Mouse (Mus musculus) adrenal gland, adult (tissue): ENCODE data around the gene Myo18a.
A peak's percentile ranks its signal among the peaks of the same experiment; 100 is the strongest.

Source experiments
- DNase-seq, 2 experiments: peaks; one replicate each; pipeline ENCODE4 v3.0.0; 2022 to 2023; ENCODE audit warnings: low spot score in 1 of 2; ENCODE audit not compliant: inconsistent age in 2 of 2

Gene Myo18a

GRCm38 (mm10) chr11:77896011-77896410 is 133.0 kb downstream of the Myo18a start:
- no peak for DNase-seq

GRCm38 (mm10) chr11:77896480-77896819 is 133.4 kb downstream of the Myo18a start:
- DNase-seq, result no peak

GRCm38 (mm10) chr11:77896820-77897805 is 134.1 kb downstream of the Myo18a start:
- peak in 1 of 2 experiments; percentile 76 for DNase-seq

- no peak for DNase-seq
Observed at GRCm38 (mm10) chr11:77900187-77900586, 137.1 kb downstream of the Myo18a start.

- peak in 1 of 2 experiments; percentile 70 for DNase-seq
Observed at GRCm38 (mm10) chr11:77900696-77901095, 137.7 kb downstream of the Myo18a start.

GRCm38 (mm10) chr11:77901366-77901765 is 138.3 kb downstream of the Myo18a start:
- no peak for DNase-seq

- no peak for DNase-seq
Observed at GRCm38 (mm10) chr11:77901775-77902355, 138.8 kb downstream of the Myo18a start.

GRCm38 (mm10) chr11:77903761-77904160 is 140.7 kb downstream of the Myo18a start:
- no peak for DNase-seq

GRCm38 (mm10) chr11:77904707-77905106 is 141.7 kb downstream of the Myo18a start:
- DNase-seq, result no peak

- no peak for DNase-seq
Observed at GRCm38 (mm10) chr11:77906097-77906687, 143.1 kb downstream of the Myo18a start.

GRCm38 (mm10) chr11:77906747-77907174 is 143.7 kb downstream of the Myo18a start:
- no peak for DNase-seq

GRCm38 (mm10) chr11:77908468-77908867 is 145.4 kb downstream of the Myo18a start:
- DNase-seq, result no peak

GRCm38 (mm10) chr11:77909376-77909775 is 146.3 kb downstream of the Myo18a start:
- no peak for DNase-seq

GRCm38 (mm10) chr11:77909776-77910175 is 146.7 kb downstream of the Myo18a start:
- DNase-seq, result no peak

GRCm38 (mm10) chr11:77913505-77913904 is 150.5 kb downstream of the Myo18a start:
- DNase-seq, result peak in 1 of 2 experiments; percentile 75

- DNase-seq, result peak in 1 of 2 experiments; percentile 56
Observed at GRCm38 (mm10) chr11:77914598-77915260, 151.7 kb downstream of the Myo18a start.
